Comparison of ENCODE assay signal across 8 mouse cellular contexts in genomic region chr10:56106333-56106995, GRCm38 (mm10). TPM values are rescaled to one million over a fixed set of nuclear protein-coding genes. Genes with fewer than 3 reads are reported as not detected.
A peak's percentile ranks its signal among the peaks of the same experiment; 100 is the strongest.
DNase-seq lines count a peak whose midpoint lies in the region; ATAC-seq lines count a peak whose summit lies in the region.

Gene Msl3l2, plus strand, starts transcription at chr10:56106917.

- peak within 1 kb of the TSS; percentile 22 for H3K4me3 ChIP-seq in hindbrain, embryonic 15.5 days

- no peaks in the 10 kb centered on the region for H3K9me3 ChIP-seq in hindbrain, embryonic 15.5 days

- DNase-seq in ZHBTc4 (ENCODE audit: low read depth, low spot score): peak; percentile 93
- peak; percentile 75 to 79 for DNase-seq in cerebellum, postnatal 36 days
- peak; percentile 89 for DNase-seq in gastrocnemius, adult 18-20 months (ENCODE audit: low spot score)
- DNase-seq in layer of hippocampus, postnatal 36 days: peak; percentile 87
- DNase-seq in lung, postnatal 25 days (ENCODE audit: low spot score): peak; percentile 95
- peak; percentile 72 for DNase-seq in retina, embryonic 14.5 days (ENCODE audit: low spot score)
- DNase-seq in thymus, postnatal 36 days: peak; percentile 86

- H3K27ac ChIP-seq in hindbrain, embryonic 15.5 days (replicated peaks): no peak within 1 kb of the TSS

- H3K4me2 ChIP-seq in hindbrain, embryonic 15.5 days: peak within 1 kb of the TSS; percentile 38

- WGBS in hindbrain, embryonic 15.5 days: 28% methylated on average over 18 of the region's 18 CpGs

- no peaks in the 10 kb centered on the region for H3K36me3 ChIP-seq in hindbrain, embryonic 15.5 days

- H3K4me1 ChIP-seq in hindbrain, embryonic 15.5 days (replicated peaks): no peaks in the 10 kb centered on the region

- ATAC-seq in hindbrain, embryonic 15.5 days (ENCODE audit: low FRiP score, low read depth): 0 out of 2 replicates have a peak, but pooled peaks have one; percentile 51

- no peak within 1 kb of the TSS for H3K9ac ChIP-seq in hindbrain, embryonic 15.5 days

- no peaks in the 10 kb centered on the region for H3K27me3 ChIP-seq in hindbrain, embryonic 15.5 days

RNA-seq across cellular contexts. Expression of gene Msl3l2, which starts in this region (rescaled TPM):
- 1 to 10 TPM in 1 of 2 experiments, under 1 TPM in 1; 0.80 to 1.2 TPM for total RNA-seq in gastrocnemius, adult 18-20 months (2021)
- 13.0 and 14.2 TPM in 2 replicates for polyA plus RNA-seq in hindbrain, embryonic 15.5 days (2015; fragmentation: Nextera tagmentation; extraction: Ambion mirVana)
- 10 to 100 TPM; 17.6 to 18.1 TPM for total RNA-seq in layer of hippocampus, postnatal 36 days (2021)

Comparison
In these comparisons a context has a peak if more than half of its experiments do, and no peak if none do; other contexts are left out.
1. RNA of gene Msl3l2 (total RNA-seq): 17.6 to 18.1 TPM in layer of hippocampus, postnatal 36 days; 0.80 to 1.2 TPM in gastrocnemius, adult 18-20 months; every median in the first group is over 4 times any median in the second.
2. Peak in every context shown above with its lines, with median percentiles within 50 percentile points of each other: DNase-seq.